Mouse (Mus musculus) liver, embryonic 18 days (tissue): ENCODE results near the gene Prrg2. TPM values are rescaled to one million over a fixed set of nuclear protein-coding genes. Genes with fewer than 3 reads are reported as not detected.

Source experiments
- polyA plus RNA-seq: library from polyadenylated mRNA; depleted of rRNA; stranded (reverse); fragments of >200 nt; gene quantifications from 2 replicates; pipeline ENCODE4 v1.2.3, GENCODE M21; 2012; rRNA removed

Prrg2 gene
- 17.7 and 19.5 TPM in 2 replicates for polyA plus RNA-seq

DNA sequence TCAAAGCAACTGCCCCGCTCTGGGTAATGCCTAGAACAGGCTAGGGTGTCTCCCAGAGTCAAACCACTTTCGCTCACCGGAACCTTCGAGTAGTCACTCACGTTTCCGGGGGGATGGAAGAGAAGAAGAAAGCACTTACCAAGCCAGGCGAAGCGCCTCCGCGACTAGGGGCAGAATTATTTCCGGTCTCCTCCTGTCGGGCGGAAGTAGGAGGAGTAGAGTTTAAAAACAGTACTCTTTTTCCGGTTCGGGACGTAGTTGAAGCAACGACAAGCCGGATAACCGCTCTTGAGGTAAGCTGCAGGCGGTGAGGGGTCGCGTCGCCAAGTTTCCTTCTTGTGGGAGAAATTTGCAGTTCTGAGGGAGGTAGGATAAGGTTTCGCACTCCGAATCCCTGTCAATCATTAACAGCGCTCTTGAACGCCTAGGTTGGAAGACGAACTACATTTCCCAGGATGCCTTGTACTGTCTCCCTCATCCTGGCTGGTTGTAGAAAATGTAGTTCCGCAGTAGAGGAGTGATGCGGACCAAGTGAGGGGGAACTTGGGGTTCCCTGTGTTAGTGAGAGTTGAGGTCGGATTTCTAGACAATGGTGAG lies at the start of gene Prrg2, which contains the start of gene Nosip:
Gene Prrg2 (minus strand): TSS at position 439 of the 597 bp plus-strand sequence.
Gene Nosip (plus strand): TSS at position 191 of the 597 bp plus-strand sequence.

DNA sequence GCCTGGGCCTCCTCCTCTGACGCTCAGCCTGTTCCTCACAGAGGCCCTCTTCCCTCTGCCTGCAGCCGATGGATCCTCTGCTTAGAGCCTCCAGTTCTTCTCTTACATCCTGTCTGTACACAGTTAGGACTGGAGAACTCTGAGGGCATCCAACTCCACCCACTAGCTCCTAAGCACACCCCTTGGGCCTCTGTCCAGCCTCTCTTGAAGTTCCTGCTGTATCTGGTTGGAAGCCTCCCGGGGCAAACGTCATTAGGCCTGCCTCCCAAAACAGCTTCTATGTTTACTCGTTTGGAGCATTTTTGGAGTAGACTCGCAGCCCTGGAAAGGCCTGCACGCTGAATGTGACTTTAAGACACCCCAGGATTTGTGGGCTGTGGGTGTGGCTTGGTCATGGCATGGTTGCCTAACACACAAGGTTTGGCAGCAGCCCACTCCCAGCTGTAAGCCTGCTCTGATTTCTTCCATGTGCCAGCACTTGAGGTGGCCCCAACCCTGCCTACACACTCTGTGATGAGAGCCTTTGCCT lies 41.2 kb upstream of the Prrg2 start, which contains the start of gene Fcgrt:
Gene Fcgrt (minus strand): TSS at position 200 of the 529 bp plus-strand sequence.

DNA sequence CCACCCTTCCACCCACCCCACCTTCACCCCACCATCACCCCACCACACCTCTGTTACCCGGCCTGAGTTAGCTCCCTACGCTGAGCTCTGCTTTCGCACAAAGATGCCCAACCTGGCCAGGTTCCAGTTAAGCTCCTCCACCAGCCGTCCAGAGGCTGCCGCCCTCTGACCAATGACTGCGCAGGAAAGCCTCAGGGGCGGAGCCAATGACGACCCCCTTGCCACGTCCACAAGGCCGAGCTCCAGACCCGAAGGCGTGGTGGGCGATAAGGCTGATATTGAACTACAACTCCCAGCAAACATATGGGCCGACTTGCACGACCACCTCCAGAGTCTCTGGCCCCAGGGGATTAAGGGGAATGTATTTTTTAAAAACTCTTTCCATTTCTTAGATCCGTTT lies 29.6 kb upstream of the Prrg2 start, which contains the start of gene Rcn3:
Gene Rcn3 (minus strand): TSS at position 174 of the 400 bp plus-strand sequence.

DNA sequence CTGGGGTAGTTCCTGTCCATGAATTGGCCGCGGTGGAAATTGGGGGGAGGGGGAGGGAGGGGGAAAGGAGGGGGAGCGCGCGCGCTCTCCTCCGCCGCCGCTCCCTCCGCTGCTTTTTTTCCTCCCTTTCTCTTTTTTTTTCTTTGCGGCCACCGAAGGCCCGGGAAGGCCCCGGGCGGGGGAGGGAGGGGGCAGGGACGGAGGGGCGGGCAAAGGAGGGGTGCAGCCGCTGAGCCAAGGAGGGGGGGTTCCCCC lies 9.7 kb downstream of the Prrg2 start, which contains the start of gene Prr12:
Gene Prr12 (minus strand): TSS at position 20 of the 255 bp plus-strand sequence.

DNA sequence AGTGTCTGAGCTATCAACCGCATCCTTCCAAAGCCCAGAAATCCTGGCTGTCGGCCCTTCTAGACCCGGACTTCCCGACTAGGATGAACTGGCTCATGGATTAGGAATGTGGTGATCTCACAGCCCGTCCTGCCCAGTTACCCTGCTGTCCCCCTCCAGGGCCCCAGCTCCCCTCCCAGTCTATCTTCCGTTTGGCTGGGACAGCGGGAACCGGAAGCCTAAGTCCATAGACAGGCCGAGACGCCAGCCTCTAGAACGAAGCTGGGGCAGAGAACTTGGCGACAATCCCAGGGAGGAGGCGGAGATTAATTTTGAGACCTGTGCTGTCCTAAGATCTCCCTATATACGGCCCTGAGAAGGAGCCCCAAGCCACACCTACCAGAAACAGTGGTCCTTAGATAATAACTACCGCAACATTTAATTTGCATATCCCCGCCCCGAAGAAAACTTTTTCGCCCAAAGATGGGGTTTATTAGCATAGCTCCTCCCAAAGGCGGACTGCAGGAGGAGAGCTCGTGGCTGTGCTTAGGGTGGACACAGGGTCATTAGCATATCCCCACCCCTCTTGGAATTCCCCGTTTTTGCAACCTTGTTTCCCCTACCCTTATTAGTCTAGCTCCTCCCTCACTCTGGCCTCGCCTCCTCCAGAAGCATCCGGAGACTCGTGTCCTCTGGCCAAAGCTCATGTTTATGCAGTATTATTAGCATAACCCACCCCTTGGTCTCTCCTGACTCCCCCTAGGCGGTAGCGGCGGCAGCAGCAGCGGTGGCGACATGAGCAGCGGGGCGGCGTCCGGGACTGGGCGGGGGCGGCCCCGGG lies 45.0 kb downstream of the Prrg2 start, which contains the start of gene Rras:
Gene Rras (plus strand): TSS at position 720 of the 820 bp plus-strand sequence.

DNA sequence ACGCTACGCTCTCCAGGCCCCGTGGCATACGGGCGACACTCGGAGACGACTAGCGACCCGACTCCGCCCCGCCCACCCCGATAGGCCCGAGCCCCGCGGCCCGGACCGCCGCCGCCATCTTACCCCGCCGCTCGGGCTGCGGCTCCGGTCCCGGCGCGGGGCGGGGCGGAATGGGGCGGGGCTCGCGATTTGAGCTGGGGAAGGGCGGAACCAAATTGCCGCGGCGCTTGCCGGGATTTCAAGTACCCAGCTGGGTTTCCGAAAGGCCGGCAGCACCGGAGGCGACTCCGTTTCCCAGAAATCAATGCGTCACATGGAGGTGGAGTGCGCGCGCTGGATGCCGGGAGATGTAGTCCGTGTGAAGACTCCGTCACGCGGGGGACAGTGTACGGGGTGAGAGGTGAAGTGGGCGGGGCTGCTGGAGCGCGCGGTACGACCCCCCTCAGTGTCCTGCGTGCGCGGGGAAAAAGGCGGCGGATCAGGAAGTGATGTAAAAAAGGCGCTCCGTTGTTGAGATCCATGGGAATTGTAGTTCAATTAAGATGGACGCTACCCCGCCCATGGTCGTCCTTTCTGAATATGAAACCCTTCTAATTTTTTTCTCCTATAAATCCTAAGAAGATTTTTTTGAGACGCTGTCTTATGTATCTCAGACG lies 46.4 kb downstream of the Prrg2 start, which contains the start of gene Scaf1:
Gene Scaf1 (minus strand): TSS at position 407 of the 656 bp plus-strand sequence.

Other genes with a start within 250 kb of the Prrg2 start
- 20.2 and 22.4 TPM in 2 replicates for gene Nup62, start 246.6 kb downstream of the Prrg2 start, polyA plus RNA-seq
- gene Il4i1, start 246.3 kb downstream of the Prrg2 start, polyA plus RNA-seq = 0.38 TPM in 2 replicates
- gene Atf5, start 246.0 kb downstream of the Prrg2 start, polyA plus RNA-seq = 247 and 266 TPM in 2 replicates
- gene Akt1s1, start 213.7 kb downstream of the Prrg2 start, polyA plus RNA-seq = 35.6 and 37.3 TPM in 2 replicates
- 21.1 and 23.3 TPM in 2 replicates for gene Tbc1d17, start 213.6 kb downstream of the Prrg2 start, polyA plus RNA-seq
- gene Pnkp, start 205.5 kb downstream of the Prrg2 start, polyA plus RNA-seq = 18.0 and 24.6 TPM in 2 replicates
- gene Ptov1, start 192.9 kb downstream of the Prrg2 start, polyA plus RNA-seq = 48.6 and 56.2 TPM in 2 replicates
- gene Med25, start 170.0 kb downstream of the Prrg2 start, polyA plus RNA-seq = 26.0 and 30.9 TPM in 2 replicates
- gene Fuz, start 166.6 kb downstream of the Prrg2 start, polyA plus RNA-seq = 6.4 and 7.8 TPM in 2 replicates
- gene Ap2a1, start 133.2 kb downstream of the Prrg2 start, polyA plus RNA-seq = 33.1 and 39.3 TPM in 2 replicates
- 0.02 TPM in 1 of 2 replicates, not detected in the other for gene Tsks, start 119.5 kb downstream of the Prrg2 start, polyA plus RNA-seq
- gene Cpt1c, start 87.8 kb downstream of the Prrg2 start, polyA plus RNA-seq = 2.3 and 2.6 TPM in 2 replicates
- gene Prmt1, start 76.1 kb downstream of the Prrg2 start, polyA plus RNA-seq = 105 and 112 TPM in 2 replicates
- 50.0 and 54.3 TPM in 2 replicates for gene Irf3, start 65.0 kb downstream of the Prrg2 start, polyA plus RNA-seq
- gene Bcl2l12, start 64.0 kb downstream of the Prrg2 start, polyA plus RNA-seq = 9.0 and 9.5 TPM in 2 replicates
- gene Scaf1, start 46.3 kb downstream of the Prrg2 start, polyA plus RNA-seq = 13.5 and 17.4 TPM in 2 replicates
- 41.8 and 53.8 TPM in 2 replicates for gene Rras, start 44.7 kb downstream of the Prrg2 start, polyA plus RNA-seq
- 1.1 and 1.7 TPM in 2 replicates for gene Prr12, start 9.8 kb downstream of the Prrg2 start, polyA plus RNA-seq
- gene Nosip, start 248 bp downstream of the Prrg2 start, polyA plus RNA-seq = 24.0 and 24.4 TPM in 2 replicates
- gene Rcn3, start 29.5 kb upstream of the Prrg2 start, polyA plus RNA-seq = 18.6 and 20.0 TPM in 2 replicates
- 64.9 and 71.1 TPM in 2 replicates for gene Fcgrt, start 41.2 kb upstream of the Prrg2 start, polyA plus RNA-seq
- gene Rps11, start 61.8 kb upstream of the Prrg2 start, polyA plus RNA-seq = 256 and 267 TPM in 2 replicates
- gene Rpl13a, start 66.1 kb upstream of the Prrg2 start, polyA plus RNA-seq = 1,073 and 1,547 TPM in 2 replicates
- gene Gm45713, start 73.6 kb upstream of the Prrg2 start, polyA plus RNA-seq = 0.05 and 0.17 TPM in 2 replicates
- 7.5 and 8.3 TPM in 2 replicates for gene Flt3l, start 73.8 kb upstream of the Prrg2 start, polyA plus RNA-seq
- gene Pih1d1, start 91.6 kb upstream of the Prrg2 start, polyA plus RNA-seq = 32.5 and 35.0 TPM in 2 replicates
- 20.1 and 26.3 TPM in 2 replicates for gene Aldh16a1, start 91.9 kb upstream of the Prrg2 start, polyA plus RNA-seq
- gene Slc17a7, start 101.3 kb upstream of the Prrg2 start, polyA plus RNA-seq = 0.01 TPM in 2 replicates
- not detected in 2 replicates for gene Gfy, start 116.9 kb upstream of the Prrg2 start, polyA plus RNA-seq
- not detected in 2 replicates for gene Pth2, start 118.3 kb upstream of the Prrg2 start, polyA plus RNA-seq
- 0.04 and 0.05 TPM in 2 replicates for gene Ccdc155, start 142.2 kb upstream of the Prrg2 start, polyA plus RNA-seq
- gene Dkkl1, start 149.5 kb upstream of the Prrg2 start, polyA plus RNA-seq = 0.42 and 0.52 TPM in 2 replicates
- 21.0 and 23.1 TPM in 2 replicates for gene Tead2, start 153.1 kb upstream of the Prrg2 start, polyA plus RNA-seq
- gene Cd37, start 176.4 kb upstream of the Prrg2 start, polyA plus RNA-seq = 30.2 and 33.5 TPM in 2 replicates
- gene Slc6a16, start 178.4 kb upstream of the Prrg2 start, polyA plus RNA-seq = 0.05 and 0.06 TPM in 2 replicates
- gene Slc6a21, start 214.8 kb upstream of the Prrg2 start, polyA plus RNA-seq = 0.04 and 0.09 TPM in 2 replicates